Mouse (Mus musculus) forebrain, embryonic 11.5 days (tissue): ENCODE measurements at regions not wholly inside any gene's neighbourhood (a gene's known extent, or its start where the extent isn't known, plus 50 kb on each side); places are given as distances from the start of the nearest gene placed in this dataset.
A peak's percentile ranks its signal among the peaks of the same experiment; 100 is the strongest.
"Not testable (repeated sequence)": the region's sequence is repeated elsewhere in the genome, so short reads cannot be mapped to it uniquely, and the experiment has no call there.

Experiments
- ATAC-seq: fragments of 200-750 bp; cut with Nextera tagmentation; replicated peaks from 2 replicates; pipeline ENCODE4 v1.8.0; 2017; ENCODE audit warnings: moderate TSS enrichment; ENCODE audit not compliant: low FRiP score
- DNase-seq: peaks from one replicate; pipeline ENCODE4 v3.0.0-alpha.2; 2017; ENCODE audit warnings: low spot score
- H3K27ac ChIP-seq: fragments of 300-500 bp; sonication (generic); 2 replicates; pipeline ENCODE4 v1.5.1; 2014; ENCODE audit warnings: low read depth, low read length
- H3K27me3 ChIP-seq: fragments of 300-500 bp; sonication (generic); 2 replicates; pipeline ENCODE4 v1.6.1; 2014; ENCODE audit warnings: mild to moderate bottlenecking, low read length, mixed read lengths; ENCODE audit not compliant: control insufficient read depth, insufficient read depth
- H3K36me3 ChIP-seq: fragments of 300-500 bp; sonication (generic); 2 replicates; pipeline ENCODE4 v1.6.1; 2014; ENCODE audit warnings: mild to moderate bottlenecking, low read length, moderate library complexity, mixed read lengths; ENCODE audit not compliant: control insufficient read depth, insufficient read depth
- H3K4me1 ChIP-seq: fragments of 300-500 bp; sonication (generic); replicated peaks from 2 replicates; pipeline ENCODE4 v1.6.1; 2014; ENCODE audit warnings: low read length, mixed read lengths; ENCODE audit not compliant: control insufficient read depth, insufficient read depth
- H3K4me2 ChIP-seq: fragments of 300-500 bp; sonication (generic); 2 replicates; pipeline ENCODE4 v1.6.1; 2014; ENCODE audit warnings: low read depth, mild to moderate bottlenecking, low read length, moderate library complexity, mixed read lengths; ENCODE audit not compliant: severe bottlenecking
- H3K4me3 ChIP-seq: fragments of 300-500 bp; sonication (generic); 2 replicates; pipeline ENCODE4 v1.5.1; 2014; ENCODE audit warnings: low read depth, low read length
- H3K9ac ChIP-seq: fragments of 300-500 bp; sonication (generic); 2 replicates; pipeline ENCODE4 v1.6.1; 2014; ENCODE audit warnings: low read length
- H3K9me3 ChIP-seq: fragments of 300-500 bp; sonication (generic); 2 replicates; pipeline ENCODE4 v1.6.1; 2016; ENCODE audit warnings: low read length, mixed read lengths; ENCODE audit not compliant: control insufficient read depth
- WGBS: fragments of 180-500 bp; shearing (Covaris S2); extraction: QIAGEN DNeasy Blood & Tissue Kit; methylation state at CpG from one replicate; pipeline ENCODE4 v1.1.7; 2014; 5-methylcytosine and 5-hydroxymethylcytosine counted together

DNA sequence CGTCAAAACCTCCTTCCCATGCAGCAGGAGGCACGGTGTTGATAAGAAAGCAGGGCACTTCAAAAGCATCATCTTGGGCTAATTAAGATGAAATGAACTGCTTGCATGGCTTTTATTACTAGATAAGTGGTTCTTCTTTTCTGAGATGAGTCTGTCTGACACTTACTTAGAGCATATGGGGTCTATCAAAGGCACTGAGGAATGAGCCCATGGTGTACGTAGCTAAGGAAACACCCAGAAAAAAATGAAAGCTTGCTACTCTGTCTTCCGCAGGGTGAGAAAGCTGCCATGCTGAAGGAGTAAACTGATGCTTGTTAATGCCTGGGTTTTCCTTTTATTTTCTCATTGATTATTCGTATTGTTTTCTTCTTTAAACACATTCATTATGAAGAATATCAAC is 176.5 kb upstream of the Ift57 start:
- no peak for ATAC-seq
- H3K9me3 ChIP-seq, result no peaks in the 10 kb centered on the region

GRCm38 (mm10) chr16:49528618-49529017 is 170.4 kb upstream of the Ift57 start:
- not testable (repeated sequence) for H3K27ac ChIP-seq, H3K9ac ChIP-seq, H3K9me3 ChIP-seq, H3K27me3 ChIP-seq, H3K36me3 ChIP-seq, H3K4me1 ChIP-seq, ATAC-seq, DNase-seq, H3K4me3 ChIP-seq, H3K4me2 ChIP-seq
- 74% methylated on average over 2 of the region's 2 CpGs for WGBS

More for the DNA sequence above, 176.5 kb upstream of the Ift57 start:
- Histone ChIP-seq H3K36me3 (no peaks in the 10 kb centered on the region), H3K27me3 (no peaks in the 10 kb centered on the region), H3K4me3 (no peak overlapping the region), H3K4me2 (no peak overlapping the region), H3K9ac (no peak overlapping the region), H3K4me1 (no peaks in the 10 kb centered on the region), H3K27ac (no peak overlapping the region)
- WGBS, result 71% methylated on average over 5 of the region's 5 CpGs
- no peak for DNase-seq

DNA sequence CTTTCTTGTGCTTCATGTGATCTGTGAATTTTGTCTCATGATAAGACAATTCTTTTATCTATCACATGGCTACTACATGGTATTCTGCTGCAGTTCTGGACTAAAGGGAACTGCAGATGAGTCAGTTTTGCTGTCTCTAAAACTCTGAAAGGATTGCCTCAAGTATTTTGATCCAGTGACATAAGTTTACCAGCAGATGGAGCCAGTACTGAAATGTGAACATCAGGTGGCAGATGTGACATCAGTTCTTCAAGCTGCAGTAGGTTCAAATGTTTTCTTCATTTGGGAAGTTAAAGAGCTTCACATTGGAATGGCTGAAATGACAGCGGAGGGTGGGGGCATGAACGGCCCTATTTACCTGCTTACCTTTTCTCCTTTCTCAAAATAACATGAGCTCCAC is 170.0 kb upstream of the Ift57 start:
- Histone ChIP-seq H3K9ac (no peak overlapping the region), H3K27me3 (no peaks in the 10 kb centered on the region), H3K4me1 (no peaks in the 10 kb centered on the region), H3K36me3 (no peaks in the 10 kb centered on the region), H3K9me3 (no peaks in the 10 kb centered on the region), H3K27ac (no peak overlapping the region), H3K4me2 (no peak overlapping the region), H3K4me3 (no peak overlapping the region)
- 66% methylated on average over 2 of the region's 2 CpGs for WGBS
- no peak for ATAC-seq
- no peak for DNase-seq

GRCm38 (mm10) chr16:49530051-49530450 is 169.0 kb upstream of the Ift57 start:
- Histone ChIP-seq H3K4me2 (no peak overlapping the region), H3K4me1 (no peaks in the 10 kb centered on the region), H3K36me3 (no peaks in the 10 kb centered on the region), H3K27ac (no peak overlapping the region), H3K9ac (no peak overlapping the region), H3K9me3 (no peaks in the 10 kb centered on the region), H3K27me3 (no peaks in the 10 kb centered on the region), H3K4me3 (no peak overlapping the region)
- WGBS, result 90% methylated on average over 5 of the region's 5 CpGs
- no peak for DNase-seq
- ATAC-seq, result no peak

- DNase-seq, result no peak
- no peaks in the 10 kb centered on the region for H3K9me3 ChIP-seq
- H3K27ac ChIP-seq, result no peak overlapping the region
- H3K4me3 ChIP-seq, result no peak overlapping the region
- WGBS, result 77% methylated on average over 7 of the region's 7 CpGs
- H3K4me2 ChIP-seq, result no peak overlapping the region
- H3K36me3 ChIP-seq, result no peaks in the 10 kb centered on the region
- no peak overlapping the region for H3K9ac ChIP-seq
- H3K4me1 ChIP-seq, result no peaks in the 10 kb centered on the region
- ATAC-seq, result peak; percentile 36
- H3K27me3 ChIP-seq, result no peaks in the 10 kb centered on the region
Measured at GRCm38 (mm10) chr16:49532071-49532686, 166.9 kb upstream of the Ift57 start.

GRCm38 (mm10) chr16:49533498-49533998 is 165.5 kb upstream of the Ift57 start:
- H3K4me2 ChIP-seq, result no peak overlapping the region
- 53% methylated on average over 4 of the region's 4 CpGs for WGBS
- H3K27me3 ChIP-seq, result no peaks in the 10 kb centered on the region
- H3K9ac ChIP-seq, result no peak overlapping the region
- no peak for ATAC-seq
- no peak overlapping the region for H3K27ac ChIP-seq
- H3K9me3 ChIP-seq, result no peaks in the 10 kb centered on the region
- no peaks in the 10 kb centered on the region for H3K4me1 ChIP-seq
- H3K36me3 ChIP-seq, result no peaks in the 10 kb centered on the region
- H3K4me3 ChIP-seq, result no peak overlapping the region
- no peak for DNase-seq

DNA sequence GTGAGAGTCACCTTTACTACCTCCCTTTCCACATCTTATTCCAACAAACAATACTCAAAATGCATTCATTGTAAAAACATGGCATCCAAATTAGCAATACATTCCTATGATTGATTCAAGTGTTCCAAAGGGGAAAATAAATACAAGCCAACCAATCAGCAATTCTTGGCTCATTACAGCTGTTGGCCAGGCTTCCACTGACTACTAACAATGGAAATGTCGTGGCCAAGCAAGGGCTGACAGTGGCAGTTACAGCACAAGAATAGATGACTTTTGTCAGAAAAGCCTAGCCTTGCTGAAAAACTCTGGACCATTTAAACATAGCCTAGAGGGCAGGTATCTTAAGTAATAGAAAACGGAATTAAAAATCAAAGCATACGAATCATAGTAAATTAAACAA is 148.8 kb upstream of the Ift57 start:
- DNase-seq, result no peak
- H3K4me2 ChIP-seq, result no peak overlapping the region
- WGBS, result 79% methylated on average over 3 of the region's 3 CpGs
- H3K27me3 ChIP-seq, result no peaks in the 10 kb centered on the region
- no peaks in the 10 kb centered on the region for H3K36me3 ChIP-seq
- no peaks in the 10 kb centered on the region for H3K4me1 ChIP-seq
- H3K9me3 ChIP-seq, result no peaks in the 10 kb centered on the region
- no peak overlapping the region for H3K9ac ChIP-seq
- no peak overlapping the region for H3K4me3 ChIP-seq
- ATAC-seq, result no peak
- H3K27ac ChIP-seq, result no peak overlapping the region

GRCm38 (mm10) chr16:49570031-49570430 is 129.0 kb upstream of the Ift57 start:
- Histone ChIP-seq H3K36me3 (no peaks in the 10 kb centered on the region), H3K9ac (no peak overlapping the region), H3K4me3 (no peak overlapping the region), H3K4me2 (no peak overlapping the region), H3K9me3 (no peaks in the 10 kb centered on the region), H3K4me1 (no peaks in the 10 kb centered on the region), H3K27ac (no peak overlapping the region), H3K27me3 (no peaks in the 10 kb centered on the region)
- WGBS, result 97% methylated on average over 2 of the region's 2 CpGs
- DNase-seq (no peak), ATAC-seq (no peak)

- ATAC-seq (peak; percentile 89), DNase-seq (no peak)
- Histone ChIP-seq H3K4me1 (no peaks in the 10 kb centered on the region), H3K4me2 (no peak overlapping the region), H3K9me3 (no peaks in the 10 kb centered on the region), H3K27me3 (no peaks in the 10 kb centered on the region), H3K4me3 (no peak overlapping the region), H3K36me3 (no peaks in the 10 kb centered on the region), H3K9ac (no peak overlapping the region), H3K27ac (no peak overlapping the region)
- 46% methylated on average over 12 of the region's 12 CpGs for WGBS
Measured at GRCm38 (mm10) chr16:49572485-49573170, 126.4 kb upstream of the Ift57 start.
